Mouse (Mus musculus) forebrain, embryonic 14.5 days (tissue): ENCODE measurements around the gene Qsox1. TPM values are rescaled to one million over a fixed set of nuclear protein-coding genes. Genes with fewer than 3 reads are reported as not detected.

ENCODE experiments used
- ATAC-seq: fragments of 200-750 bp; cut with Nextera tagmentation; 2 replicates; pipeline ENCODE4 v1.8.0; 2017; ENCODE audit warnings: mild to moderate bottlenecking, moderate library complexity
- DNase-seq: peaks from one replicate; pipeline ENCODE4 v3.0.0-alpha.2; 2015; ENCODE audit warnings: low spot score
- H3K27ac ChIP-seq: fragments of 300-500 bp; sonication (generic); 2 replicates; pipeline ENCODE4 v1.5.1; 2014; ENCODE audit warnings: low read depth, mild to moderate bottlenecking, control low read depth, low read length, moderate library complexity
- H3K27me3 ChIP-seq: fragments of 300-500 bp; sonication (generic); replicated peaks from 2 replicates; pipeline ENCODE4 v1.6.1; 2014; ENCODE audit warnings: low read length, control low read depth, mixed read lengths; ENCODE audit not compliant: control insufficient read depth, insufficient read depth
- H3K36me3 ChIP-seq: fragments of 300-500 bp; sonication (generic); 2 replicates; pipeline ENCODE4 v1.6.1; 2014; ENCODE audit warnings: low read length, control low read depth; ENCODE audit not compliant: control insufficient read depth, insufficient read depth
- H3K4me1 ChIP-seq: fragments of 300-500 bp; sonication (generic); 2 replicates; pipeline ENCODE4 v1.6.1; 2014; ENCODE audit warnings: antibody characterized with exemption, low read length, control low read depth; ENCODE audit not compliant: control insufficient read depth, insufficient read depth
- H3K4me2 ChIP-seq: fragments of 300-500 bp; sonication (generic); 2 replicates; pipeline ENCODE4 v1.6.1; 2014; ENCODE audit warnings: mild to moderate bottlenecking, control low read depth, low read length
- H3K4me3 ChIP-seq: fragments of 300-500 bp; sonication (generic); 2 replicates; pipeline ENCODE4 v1.5.1; 2014; ENCODE audit warnings: low read depth, low read length, control low read depth
- H3K9ac ChIP-seq: fragments of 300-500 bp; sonication (generic); 2 replicates; pipeline ENCODE4 v1.6.1; 2014; ENCODE audit warnings: mild to moderate bottlenecking, low read length, control low read depth, moderate library complexity
- H3K9me3 ChIP-seq: fragments of 300-500 bp; sonication (generic); replicated peaks from 2 replicates; pipeline ENCODE4 v1.6.1; 2016; ENCODE audit warnings: low read length, control low read depth, mixed read lengths; ENCODE audit not compliant: control insufficient read depth
- WGBS: fragments of 180-500 bp; shearing (Covaris S2); extraction: QIAGEN DNeasy Blood & Tissue Kit; methylation state at CpG from one replicate; pipeline ENCODE4 v1.1.7; 2014; 5-methylcytosine and 5-hydroxymethylcytosine counted together
- polyA plus RNA-seq: library from polyadenylated mRNA; unstranded; fragments of >200 nt; fragmentation: Nextera tagmentation; extraction: Ambion mirVana; gene quantifications from 2 replicates; pipeline ENCODE4 v1.2.1, GENCODE M21; 2014

Gene Qsox1
- polyA plus RNA-seq, 1 experiment from 2014 or later: 7.9 TPM

DNA sequence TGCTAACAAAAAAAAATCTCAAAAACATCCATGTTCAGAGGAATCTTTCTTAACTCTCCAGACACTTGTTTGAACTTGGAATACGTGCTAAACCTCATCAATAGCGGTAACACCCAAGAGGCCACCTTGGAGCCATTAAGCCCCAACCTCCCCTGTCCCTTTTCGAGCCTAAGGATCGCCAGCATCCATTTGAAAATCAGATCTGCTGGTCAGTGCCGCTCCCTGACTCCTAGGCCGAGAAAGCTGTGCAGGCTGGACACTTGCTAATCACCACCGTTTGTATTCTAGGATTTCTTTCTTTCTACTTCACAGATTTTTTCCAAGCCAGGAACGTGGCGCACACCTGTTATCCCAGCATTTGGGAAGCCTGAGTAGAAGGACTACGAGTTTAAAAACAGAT, 84.9 kb downstream of the Qsox1 start:
- Histone ChIP-seq H3K4me1 (peaks cover 3% of the 10 kb centered on the region; the same call in 1 of the 2 replicates), H3K9me3 (no peaks in the 10 kb centered on the region), H3K4me3 (no peak overlapping the region), H3K9ac (no peak overlapping the region), H3K4me2 (no peak overlapping the region), H3K27me3 (peaks cover 68% of the 10 kb centered on the region), H3K27ac (no peak overlapping the region), H3K36me3 (no peaks in the 10 kb centered on the region)
- DNase-seq: no peak
- 19% methylated on average over 10 of the region's 10 CpGs for WGBS
- no peak for ATAC-seq

Other genes starting within 250 kb of the Qsox1 start
- gene Lhx4, start 61.2 kb downstream of the Qsox1 start, polyA plus RNA-seq: 0.11 TPM in 1 of 2 replicates, not detected in the other
- gene Cep350, start 160.4 kb upstream of the Qsox1 start, polyA plus RNA-seq: 8.1 and 10.1 TPM in 2 replicates
- gene Tor1aip2, start 222.5 kb upstream of the Qsox1 start, polyA plus RNA-seq: 87.9 and 92.0 TPM in 2 replicates
- 24.3 and 29.7 TPM in 2 replicates for gene Tor1aip1, start 223.6 kb upstream of the Qsox1 start, polyA plus RNA-seq